Mouse (Mus musculus): Measurements from ENCODE around the gene Ppp1r26.
"Not testable (repeated sequence)": the region's sequence is repeated elsewhere in the genome, so short reads cannot be mapped to it uniquely, and the experiment has no call there.

Ppp1r26 gene

DNA sequence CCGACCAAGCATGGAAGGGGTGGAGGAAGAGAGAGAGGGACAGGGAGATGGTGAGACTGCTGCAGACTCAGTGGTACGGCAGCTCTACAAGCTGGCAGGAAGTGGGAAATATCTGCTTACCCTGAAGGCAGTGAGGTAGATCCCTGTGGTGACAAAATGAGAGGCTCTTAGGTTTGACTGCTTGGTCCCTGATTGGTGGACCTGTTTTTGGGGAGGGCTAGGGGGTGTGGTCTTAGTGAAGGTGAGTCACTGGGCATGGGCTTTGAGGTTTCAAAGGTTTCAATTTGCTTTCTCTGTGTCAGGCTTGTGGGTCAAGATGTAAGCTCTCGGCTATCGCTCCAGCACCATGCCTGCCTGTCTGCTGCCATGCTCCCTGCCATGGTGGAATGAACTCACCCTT is 1.5 kb upstream of the Ppp1r26 start:
- DNase-seq (ENCODE audit: low read depth): no peak

- DNase-seq (ENCODE audit: low read depth): no peak
These were observed 452 bp upstream of the Ppp1r26 start for GRCm38 (mm10) chr2:28446181-28446514.

DNA sequence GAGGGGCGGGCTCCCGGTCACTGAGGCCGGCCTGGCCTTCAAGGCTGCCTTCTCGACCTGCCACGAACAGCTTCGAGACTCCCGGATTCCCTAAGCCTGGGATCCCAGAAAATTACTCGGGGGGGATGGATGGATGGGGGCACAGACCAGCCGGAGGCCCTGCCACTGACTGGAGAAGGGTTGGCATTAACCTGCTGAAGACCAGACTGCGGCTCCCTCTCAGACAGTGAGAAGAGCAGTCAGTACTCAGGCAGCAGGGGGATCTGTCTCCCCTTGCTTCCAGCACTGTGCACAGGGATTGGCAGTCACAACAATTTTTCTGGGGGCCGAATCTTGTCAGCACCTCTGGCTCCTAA is 693 bp downstream of the Ppp1r26 start:
- DNase-seq (ENCODE audit: low read depth): no peak

GRCm38 (mm10) chr2:28451663-28452062 is 5.1 kb downstream of the Ppp1r26 start:
- no peak for DNase-seq (ENCODE audit: low read depth)

- no peak for DNase-seq (ENCODE audit: low read depth)
These were observed 6.9 kb downstream of the Ppp1r26 start for GRCm38 (mm10) chr2:28453539-28453938.

DNA sequence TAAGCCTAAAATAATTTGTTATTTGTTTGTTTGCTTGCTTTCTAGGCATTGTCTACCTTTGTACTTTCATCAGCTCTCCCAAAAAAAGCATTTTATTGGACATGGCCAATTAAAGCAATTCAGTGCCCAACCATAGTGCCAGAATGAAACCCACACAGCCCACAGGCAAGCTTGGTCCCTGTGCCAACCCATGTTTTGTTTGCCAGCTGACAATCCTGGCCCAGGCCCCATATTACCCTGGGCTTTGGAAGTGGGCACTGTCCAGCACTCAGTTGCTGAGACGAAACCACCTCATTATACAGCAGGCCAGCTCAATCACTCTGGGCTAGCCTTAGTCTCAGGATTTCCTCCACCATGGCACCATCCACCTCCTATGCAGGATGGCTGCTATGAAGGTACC is 10.0 kb downstream of the Ppp1r26 start:
- no peak for DNase-seq (ENCODE audit: low read depth)

GRCm38 (mm10) chr2:28463919-28464318 is 17.3 kb downstream of the Ppp1r26 start:
- DNase-seq (ENCODE audit: low read depth): peak; percentile 47

DNA sequence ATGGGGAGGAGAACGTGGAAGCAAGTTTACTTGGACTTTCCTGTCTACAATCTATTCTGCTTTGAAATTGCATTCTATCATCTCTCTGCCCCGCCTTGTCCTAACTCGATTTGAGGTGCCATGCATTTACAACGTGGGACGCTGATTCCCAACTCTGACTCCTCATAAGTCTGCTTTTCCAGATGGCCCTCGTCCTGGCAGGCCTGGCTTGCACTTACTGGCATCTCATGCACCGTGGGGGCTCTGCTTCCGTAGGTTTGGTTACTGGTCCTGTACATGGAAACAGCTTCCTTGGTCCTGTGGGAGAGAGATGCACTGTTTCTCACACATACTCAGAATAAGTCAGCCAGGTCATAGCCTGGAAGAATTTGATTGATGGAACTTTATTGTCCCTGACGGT is 18.3 kb downstream of the Ppp1r26 start:
- DNase-seq (ENCODE audit: low read depth): no peak

DNA sequence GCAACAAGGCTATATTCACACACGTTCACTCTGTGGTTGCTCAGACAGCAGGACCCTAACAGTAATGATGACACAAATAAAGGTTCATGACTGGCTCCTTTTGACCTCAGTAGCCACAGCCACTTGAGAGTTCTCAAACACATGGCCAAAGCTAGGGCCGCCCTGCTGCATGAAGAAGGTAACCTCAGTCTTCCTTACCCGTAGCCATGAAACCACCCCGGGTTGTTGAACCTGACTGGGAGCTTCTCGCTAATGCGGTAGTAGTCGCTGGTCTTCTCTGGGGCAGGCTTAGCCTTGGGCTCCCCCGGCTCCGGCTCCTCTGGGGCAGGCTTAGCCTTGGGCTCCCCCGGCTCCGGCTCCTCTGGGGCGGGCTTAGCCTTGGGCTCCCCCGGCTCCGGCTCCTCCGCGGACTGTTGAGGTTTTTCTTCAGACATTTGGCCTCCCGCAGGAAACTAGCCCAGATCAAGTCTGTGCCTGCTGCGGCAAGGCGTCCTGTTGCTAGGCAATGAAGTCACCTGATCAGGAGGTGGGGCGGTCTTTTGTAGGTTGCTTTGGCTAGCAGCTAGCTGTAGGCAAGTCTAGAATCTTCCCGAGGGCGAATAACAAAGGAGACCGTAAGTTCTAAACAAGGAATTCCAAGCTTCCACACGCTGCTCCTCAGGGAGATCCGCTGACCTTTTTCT is 19.4 kb downstream of the Ppp1r26 start, which contains the start of gene 1700007K13Rik:
Gene 1700007K13Rik (minus strand): TSS at position 497 of the 683 bp plus-strand sequence.
- peak; percentile 41 for DNase-seq (ENCODE audit: low read depth)

DNA sequence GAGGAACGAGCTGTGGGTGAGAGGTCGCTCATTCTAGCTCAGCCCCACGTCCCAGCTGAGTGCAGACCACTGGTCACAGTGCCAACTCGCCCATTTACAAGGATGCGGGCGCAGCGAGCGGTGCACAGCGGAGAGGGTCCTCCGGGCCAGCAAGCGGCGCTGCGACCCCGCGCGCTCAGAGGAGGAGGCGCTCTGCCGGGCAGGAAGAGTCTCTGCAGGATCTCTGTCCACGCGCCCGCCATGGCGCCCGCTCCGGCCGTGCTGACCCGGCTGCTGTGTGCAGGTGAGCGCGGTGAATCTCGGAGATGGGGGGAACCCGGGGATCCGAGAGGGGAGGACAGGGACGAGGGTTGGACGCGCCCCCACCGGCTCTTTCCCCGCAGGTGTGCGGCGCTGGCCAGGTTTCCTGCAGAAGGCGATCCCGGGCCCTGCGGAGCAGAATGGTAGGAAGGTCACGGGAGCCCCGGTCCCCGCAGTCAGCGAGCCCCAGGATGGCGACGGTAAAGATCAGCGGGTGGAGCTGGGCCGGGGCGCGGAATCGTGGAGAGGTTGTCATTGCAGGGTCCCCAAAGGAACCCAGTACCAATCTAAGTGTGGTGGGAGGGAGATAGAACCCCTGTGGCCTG is 21.4 kb downstream of the Ppp1r26 start, which contains the start of gene Mrps2:
Gene Mrps2 (plus strand): TSS at position 207 of the 626 bp plus-strand sequence.
- peak; percentile 66 for DNase-seq (ENCODE audit: low read depth)

- DNase-seq (ENCODE audit: low read depth): no peak
These were observed 22.1 kb downstream of the Ppp1r26 start for GRCm38 (mm10) chr2:28468486-28469225.

- no peak for DNase-seq (ENCODE audit: low read depth)
These were observed 22.9 kb downstream of the Ppp1r26 start for GRCm38 (mm10) chr2:28469461-28469860.

GRCm38 (mm10) chr2:28470591-28470990 is 24.0 kb downstream of the Ppp1r26 start:
- no peak for DNase-seq (ENCODE audit: low read depth)

- not testable (repeated sequence) for DNase-seq (ENCODE audit: low read depth)
These were observed 25.4 kb downstream of the Ppp1r26 start for GRCm38 (mm10) chr2:28472011-28472410.

DNA sequence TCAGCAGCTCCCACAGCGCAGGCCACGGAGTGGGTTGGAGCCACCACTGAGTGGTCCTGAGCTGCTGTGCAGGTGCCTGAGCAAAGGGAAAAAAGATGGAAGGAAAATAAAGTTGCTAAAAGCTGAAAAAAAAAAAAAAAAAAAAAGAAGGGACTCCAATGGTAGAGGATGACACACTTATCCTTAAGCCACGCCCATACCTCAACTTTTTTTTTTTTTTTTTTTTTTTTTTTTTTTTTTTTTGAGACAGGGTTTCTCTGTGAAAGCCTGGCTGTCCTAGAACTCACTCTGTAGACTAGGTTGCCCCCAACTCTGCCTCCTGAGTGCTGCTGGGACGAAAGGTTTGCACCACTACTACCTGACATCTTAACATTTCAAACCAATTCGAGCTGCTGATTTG is 31.4 kb downstream of the Ppp1r26 start:
- DNase-seq (ENCODE audit: low read depth): not testable (repeated sequence)

DNA sequence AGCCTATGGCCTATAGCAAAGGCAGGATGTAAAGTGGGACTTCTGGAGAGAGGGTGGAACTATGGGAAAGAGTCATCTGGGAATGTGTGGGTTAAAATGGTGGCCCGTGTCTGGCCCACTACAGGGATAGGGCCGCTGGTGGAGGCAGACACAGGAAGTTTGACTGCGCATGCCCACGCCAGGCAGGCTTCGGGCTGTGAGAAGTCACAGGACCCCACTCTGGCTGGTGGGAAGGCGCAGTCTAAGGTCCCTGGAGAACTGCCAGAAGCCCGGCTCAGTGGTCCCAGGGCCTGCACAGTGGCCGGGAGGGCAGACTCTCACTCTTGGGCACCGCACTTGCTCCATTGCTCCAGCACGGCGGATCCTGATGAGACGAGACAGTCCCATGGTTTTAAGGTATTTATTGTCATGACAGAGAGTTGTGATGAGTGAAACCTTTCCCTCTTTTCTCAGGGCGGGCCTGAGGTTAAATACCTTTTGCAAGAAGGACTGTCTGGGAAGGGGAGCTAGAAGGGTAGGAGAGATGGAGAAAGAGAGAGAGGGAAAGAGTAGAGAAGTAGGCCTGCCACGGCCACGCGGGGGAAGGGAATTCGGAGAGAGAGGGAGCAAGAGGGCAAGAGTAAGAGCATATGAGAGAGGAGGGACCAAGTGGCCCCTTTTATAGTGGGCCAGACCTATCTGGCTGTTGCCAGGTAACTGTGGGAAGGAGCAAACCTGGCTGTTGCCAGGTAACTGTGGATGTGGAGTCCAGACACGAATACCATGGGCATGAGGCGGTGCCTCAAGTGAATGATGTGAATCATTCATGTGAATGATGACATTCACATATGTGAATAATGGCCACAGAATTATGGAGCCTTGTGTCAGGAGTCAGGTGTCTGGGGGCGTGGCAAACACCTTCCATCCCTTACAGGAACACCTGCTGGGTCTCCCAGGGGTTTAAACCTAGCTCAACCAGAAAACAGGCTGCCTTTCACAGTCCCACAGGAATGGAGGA is 32.9 kb downstream of the Ppp1r26 start:
- DNase-seq (ENCODE audit: low read depth): no peak

GRCm38 (mm10) chr2:28483861-28484260 is 37.3 kb downstream of the Ppp1r26 start:
- no peak for DNase-seq (ENCODE audit: low read depth)

DNA sequence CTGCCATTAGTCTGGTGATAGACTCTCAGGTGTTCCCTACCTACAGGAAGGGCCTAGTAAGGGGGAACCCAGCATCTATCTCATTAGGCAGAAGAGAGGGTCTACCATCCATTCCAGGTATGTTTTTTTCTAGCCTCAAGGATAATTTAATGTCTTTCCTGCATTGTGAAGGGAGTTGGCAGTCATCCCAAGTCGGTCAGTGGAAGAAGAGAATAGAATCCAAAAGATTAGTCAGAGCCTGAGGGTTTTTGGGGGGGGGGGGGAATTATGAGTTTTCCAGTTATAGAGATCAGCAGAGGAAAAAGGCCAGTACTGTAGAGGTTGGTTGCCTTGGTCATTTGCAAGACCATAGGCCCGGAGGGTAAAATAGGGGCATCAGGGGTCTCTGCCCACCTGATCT is 47.9 kb downstream of the Ppp1r26 start:
- DNase-seq (ENCODE audit: low read depth): no peak

GRCm38 (mm10) chr2:28495207-28495756 is 48.7 kb downstream of the Ppp1r26 start:
- DNase-seq (ENCODE audit: low read depth): no peak

DNA sequence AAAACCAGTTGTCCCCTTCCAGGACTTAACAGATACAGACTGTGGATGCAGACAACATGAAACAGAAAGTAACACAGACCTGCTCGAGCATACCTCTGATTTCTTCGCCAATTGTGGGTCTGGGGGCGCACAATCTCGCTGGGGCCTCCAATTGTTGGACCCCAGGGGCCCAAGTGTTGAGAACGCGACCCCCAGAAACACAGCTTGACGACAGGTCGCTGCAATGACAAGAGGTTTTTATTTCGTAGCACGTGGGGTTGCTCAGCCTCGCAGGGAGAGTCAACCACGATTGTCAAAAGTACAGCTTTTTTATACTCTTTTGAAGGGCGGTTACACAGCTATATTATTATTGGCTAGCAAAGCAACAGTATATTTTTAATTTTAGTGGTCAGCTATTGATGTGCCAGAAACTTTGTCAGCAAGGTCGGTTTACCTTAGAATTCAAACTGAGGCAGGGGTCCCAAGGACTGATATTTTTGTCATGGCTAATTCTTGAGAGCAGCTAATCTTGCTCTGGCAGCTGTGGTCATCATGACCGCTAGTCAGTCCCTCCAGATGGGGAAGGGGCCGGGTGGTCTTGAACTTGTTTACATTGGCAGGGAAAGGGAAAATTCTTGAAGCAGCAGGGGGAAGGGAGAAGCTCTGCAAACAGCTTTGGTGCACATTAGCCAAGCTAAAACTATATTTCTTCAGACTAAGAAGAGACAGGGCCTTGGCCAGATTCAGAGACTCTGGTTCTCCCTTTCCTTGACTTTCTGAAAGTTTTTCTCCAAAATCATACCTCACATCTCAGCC is 49.4 kb downstream of the Ppp1r26 start:
- no peak for DNase-seq (ENCODE audit: low read depth)

GRCm38 (mm10) chr2:28496671-28497070 is 50.1 kb downstream of the Ppp1r26 start, which contains the start of gene Gbgt1:
TSS of gene Gbgt1 (plus strand) at chr2:28496891.
- DNase-seq (ENCODE audit: low read depth): no peak

Data from c-Kit-positive CD71-negative TER-119-negative erythroid progenitor cells, embryonic 14.5 days (primary cell).